Mouse (Mus musculus) skeletal muscle tissue, adult 2 months (tissue): Measurements from ENCODE around the gene Cacnb3.
"Not testable (repeated sequence)": the region's sequence is repeated elsewhere in the genome, so short reads cannot be mapped to it uniquely, and the experiment has no call there.

ENCODE experiments used
- DNase-seq: peaks from one replicate; pipeline ENCODE4 v3.0.0-alpha.2; 2012; ENCODE audit warnings: low read depth, low spot score

The Cacnb3 gene

GRCm38 (mm10) chr15:98630540-98630939, at the start of gene Cacnb3:
Gene Cacnb3 (plus strand): TSS chr15:98630840.
- no peak for DNase-seq

- no peak for DNase-seq
Observed at GRCm38 (mm10) chr15:98582410-98582809, 48.2 kb upstream of the Cacnb3 start.

- no peak for DNase-seq
Observed at GRCm38 (mm10) chr15:98582996-98583395, 47.6 kb upstream of the Cacnb3 start.

- DNase-seq = no peak
Observed at GRCm38 (mm10) chr15:98585421-98585820, 45.2 kb upstream of the Cacnb3 start.

GRCm38 (mm10) chr15:98586141-98586540, 44.5 kb upstream of the Cacnb3 start:
- DNase-seq = not testable (repeated sequence)

- no peak for DNase-seq
Observed at GRCm38 (mm10) chr15:98587751-98588150, 42.9 kb upstream of the Cacnb3 start.

- DNase-seq = no peak
Observed at GRCm38 (mm10) chr15:98589640-98590336, 40.9 kb upstream of the Cacnb3 start.

GRCm38 (mm10) chr15:98591396-98591795, 39.2 kb upstream of the Cacnb3 start:
- no peak for DNase-seq

- DNase-seq = no peak
Observed at GRCm38 (mm10) chr15:98594193-98594592, 36.4 kb upstream of the Cacnb3 start.

GRCm38 (mm10) chr15:98595049-98595448, 35.6 kb upstream of the Cacnb3 start:
- DNase-seq = no peak

- DNase-seq = no peak
Observed at GRCm38 (mm10) chr15:98596609-98597008, 34.0 kb upstream of the Cacnb3 start.

- no peak for DNase-seq
Observed at GRCm38 (mm10) chr15:98600036-98600709, 30.5 kb upstream of the Cacnb3 start.

- no peak for DNase-seq
Observed at GRCm38 (mm10) chr15:98601832-98602190, 28.8 kb upstream of the Cacnb3 start.

- DNase-seq = peak; percentile 67
Observed at GRCm38 (mm10) chr15:98602191-98602881, 28.3 kb upstream of the Cacnb3 start.

GRCm38 (mm10) chr15:98602921-98603458, 27.6 kb upstream of the Cacnb3 start:
- no peak for DNase-seq

GRCm38 (mm10) chr15:98604041-98604575, 26.5 kb upstream of the Cacnb3 start:
- no peak for DNase-seq

- peak; percentile 43 for DNase-seq
Observed at GRCm38 (mm10) chr15:98606051-98606536, 24.5 kb upstream of the Cacnb3 start.

- DNase-seq = no peak
Observed at GRCm38 (mm10) chr15:98606739-98607138, 23.9 kb upstream of the Cacnb3 start.

- DNase-seq = peak; percentile 76
Observed at GRCm38 (mm10) chr15:98607557-98607956, 23.1 kb upstream of the Cacnb3 start.

GRCm38 (mm10) chr15:98608058-98608783, 22.4 kb upstream of the Cacnb3 start:
- no peak for DNase-seq

GRCm38 (mm10) chr15:98608784-98609250, 21.8 kb upstream of the Cacnb3 start:
- no peak for DNase-seq
